Mouse (Mus musculus) lung, postnatal 14 days (tissue): ENCODE data around the gene Lipt2.

Experiments
- DNase-seq: peaks from one replicate; pipeline ENCODE4 v3.0.0; 2021

Lipt2 gene

GRCm38 (mm10) chr7:100159105-100159841 is at the start of gene Lipt2:
Gene Lipt2, plus strand, starts transcription at chr7:100159277.
- peak; percentile 92 for DNase-seq

GRCm38 (mm10) chr7:100111506-100111905 is 47.6 kb upstream of the Lipt2 start:
- DNase-seq, result no peak

GRCm38 (mm10) chr7:100113821-100114220 is 45.3 kb upstream of the Lipt2 start:
- no peak for DNase-seq

DNA sequence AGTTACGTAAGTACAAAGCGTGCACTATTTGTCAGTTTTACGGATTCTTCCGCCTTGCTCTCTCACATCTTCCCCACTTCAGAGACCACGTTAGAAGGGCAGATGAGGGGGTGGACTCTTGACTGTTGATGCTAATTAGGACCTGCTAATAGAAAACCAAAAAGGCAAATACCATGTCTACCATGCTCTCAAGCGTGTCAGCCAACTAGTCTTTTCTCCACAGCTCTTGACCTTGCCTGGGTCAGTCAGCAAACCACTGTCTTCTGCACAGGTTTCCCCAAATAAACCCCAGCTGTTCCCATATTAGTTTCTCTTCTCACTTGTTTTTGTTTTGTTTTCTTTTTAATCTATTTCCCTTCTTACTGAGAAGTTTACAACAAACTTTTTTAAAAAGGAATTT is 44.8 kb upstream of the Lipt2 start:
- DNase-seq, result no peak

GRCm38 (mm10) chr7:100120791-100121261 is 38.3 kb upstream of the Lipt2 start:
- peak; percentile 38 for DNase-seq

GRCm38 (mm10) chr7:100121376-100121789 is 37.7 kb upstream of the Lipt2 start, which contains the start of gene Pold3:
Gene Pold3, minus strand, starts transcription at chr7:100121565.
- peak; percentile 99 for DNase-seq

GRCm38 (mm10) chr7:100123486-100123885 is 35.6 kb upstream of the Lipt2 start:
- DNase-seq, result peak; percentile 59

DNA sequence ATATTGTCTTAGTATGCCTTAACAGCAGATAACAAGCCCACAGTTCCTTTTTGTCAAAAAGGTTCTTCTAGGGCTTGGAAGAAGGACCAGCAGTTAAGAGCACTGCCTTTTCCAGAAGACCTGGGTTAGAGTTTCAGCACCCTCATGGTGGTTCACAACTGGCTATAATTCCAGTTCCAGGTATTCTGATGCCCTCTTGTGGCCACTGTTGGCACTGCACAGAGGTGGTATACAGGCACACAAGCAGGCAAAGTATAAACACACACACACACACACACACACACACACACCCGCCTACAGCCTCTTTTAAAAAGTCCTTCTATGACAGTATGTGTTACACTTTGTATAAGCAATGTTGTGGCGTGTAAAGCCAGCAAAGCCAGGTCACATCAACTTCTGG is 34.9 kb upstream of the Lipt2 start:
- peak; percentile 56 for DNase-seq

DNA sequence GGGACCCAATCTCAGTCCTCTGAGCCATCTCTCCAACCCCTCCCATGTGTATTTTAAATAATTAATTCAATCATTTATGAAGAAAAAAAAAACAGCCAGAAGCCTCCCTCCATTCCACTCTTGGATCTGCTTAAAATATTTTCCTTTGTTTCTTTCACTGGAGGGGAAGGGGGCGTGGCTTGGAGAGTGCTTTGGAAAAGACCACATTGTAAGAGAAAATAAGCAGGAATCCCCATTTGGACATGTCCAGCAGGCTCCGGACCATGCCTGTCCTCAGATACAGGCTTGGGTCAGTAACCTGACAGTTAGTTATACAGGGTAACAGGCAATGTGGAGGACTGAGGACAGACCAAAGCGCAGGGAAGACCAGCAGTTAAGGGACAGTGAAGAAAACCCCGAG is 33.9 kb upstream of the Lipt2 start:
- DNase-seq, result no peak

GRCm38 (mm10) chr7:100126514-100126913 is 32.6 kb upstream of the Lipt2 start:
- DNase-seq, result no peak

- DNase-seq, result no peak
Measured at GRCm38 (mm10) chr7:100128262-100129041, 30.6 kb upstream of the Lipt2 start.

GRCm38 (mm10) chr7:100130592-100130991 is 28.5 kb upstream of the Lipt2 start:
- DNase-seq, result no peak

DNA sequence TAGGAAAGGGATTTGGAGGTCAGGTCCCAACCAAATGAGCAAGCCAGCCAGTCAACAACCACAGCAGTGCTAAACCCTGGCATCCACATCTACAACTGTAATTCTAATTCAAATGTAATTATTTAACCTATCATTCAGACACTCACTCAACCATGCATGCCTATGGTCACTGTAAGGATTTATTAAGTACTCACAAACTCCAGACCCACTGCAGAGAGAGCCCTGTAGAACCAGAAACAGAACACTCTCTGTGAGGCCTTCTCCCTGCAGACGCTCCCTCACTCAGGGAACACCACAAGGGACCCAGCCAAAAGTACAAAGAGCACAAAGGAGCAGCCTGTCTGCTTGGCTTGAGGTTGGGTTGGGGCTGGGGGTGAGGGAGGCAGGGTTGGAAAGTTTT is 26.7 kb upstream of the Lipt2 start:
- DNase-seq, result no peak

- no peak for DNase-seq
Measured at GRCm38 (mm10) chr7:100137038-100137437, 22.0 kb upstream of the Lipt2 start.

- no peak for DNase-seq
Measured at GRCm38 (mm10) chr7:100138075-100138474, 21.0 kb upstream of the Lipt2 start.

DNA sequence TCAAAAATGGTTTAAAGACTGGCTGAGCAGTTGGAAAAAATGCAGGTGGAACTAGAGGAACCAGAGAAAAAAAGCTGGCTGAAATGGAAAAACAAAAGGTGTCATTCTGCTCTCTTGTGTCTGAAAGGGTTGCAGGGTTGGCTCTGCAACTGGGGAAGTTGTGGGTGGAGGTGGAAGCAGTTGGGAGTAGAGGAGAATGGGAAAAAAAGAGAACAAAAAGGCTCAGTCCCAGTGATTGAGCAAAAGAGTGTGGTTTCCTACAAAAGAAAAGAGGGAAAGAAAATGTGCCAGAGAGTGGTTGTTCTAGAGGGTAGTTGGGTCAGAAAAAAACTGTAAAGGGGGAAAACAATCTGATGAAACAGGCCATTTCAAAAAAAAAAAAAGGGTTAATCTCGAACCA is 18.5 kb upstream of the Lipt2 start:
- no peak for DNase-seq

- no peak for DNase-seq
Measured at GRCm38 (mm10) chr7:100148586-100148985, 10.5 kb upstream of the Lipt2 start.

GRCm38 (mm10) chr7:100150086-100150485 is 9.0 kb upstream of the Lipt2 start:
- DNase-seq, result no peak

GRCm38 (mm10) chr7:100150626-100151025 is 8.5 kb upstream of the Lipt2 start:
- DNase-seq, result no peak

DNA sequence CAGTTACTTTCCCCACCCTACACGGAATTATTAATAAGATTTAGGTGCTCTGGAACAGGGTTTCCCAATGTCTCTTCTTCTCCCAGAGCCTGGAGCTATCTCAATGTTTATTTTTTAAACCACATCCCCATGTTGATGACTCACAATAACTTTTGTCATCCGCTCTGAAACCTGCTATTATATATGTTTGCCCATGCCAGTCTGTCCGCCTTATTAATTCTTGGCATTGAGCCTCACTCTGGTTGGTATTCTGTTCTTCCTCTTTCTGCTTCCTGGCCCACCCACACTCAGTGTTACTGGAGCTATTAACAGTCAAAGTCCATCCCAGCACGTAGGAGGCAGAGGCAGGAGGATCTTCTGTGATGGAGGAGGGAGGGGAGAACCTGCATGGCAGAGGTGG is 1.4 kb upstream of the Lipt2 start:
- no peak for DNase-seq

- no peak for DNase-seq
Measured at GRCm38 (mm10) chr7:100160006-100160405, 929 bp downstream of the Lipt2 start.

- no peak for DNase-seq
Measured at GRCm38 (mm10) chr7:100163506-100163905, 4.4 kb downstream of the Lipt2 start.

GRCm38 (mm10) chr7:100168654-100169053 is 9.6 kb downstream of the Lipt2 start:
- DNase-seq, result no peak

DNA sequence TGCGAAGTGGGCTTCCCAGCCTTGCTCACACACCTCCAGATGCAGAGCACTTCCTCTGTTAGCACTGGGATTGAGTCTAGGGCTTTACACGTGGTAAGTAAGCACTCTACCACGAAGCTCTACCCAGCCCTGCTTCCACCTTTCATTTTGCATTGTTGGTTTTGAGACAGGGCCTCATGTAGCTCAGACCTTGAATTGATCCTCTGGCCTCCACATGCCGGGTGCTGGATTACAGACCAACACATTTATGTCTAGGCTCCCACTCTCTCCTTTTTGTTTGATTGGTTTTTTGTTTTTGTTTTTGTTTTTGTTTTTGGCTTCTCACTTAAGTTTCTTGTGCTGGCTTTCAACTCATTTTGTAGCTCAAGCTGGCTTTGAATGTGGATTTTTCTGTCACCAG is 11.7 kb downstream of the Lipt2 start:
- DNase-seq, result no peak
